Mouse (Mus musculus) liver, embryonic 14.5 days (tissue): ENCODE measurements around the gene Tpo. TPM values are rescaled to one million over a fixed set of nuclear protein-coding genes. Genes with fewer than 3 reads are reported as not detected.

Experiments
- ATAC-seq: fragments of 200-750 bp; cut with Nextera tagmentation; 2 replicates; pipeline ENCODE4 v1.8.0; 2017; ENCODE audit warnings: moderate number of reproducible peaks, mild to moderate bottlenecking, moderate library complexity; ENCODE audit not compliant: insufficient read depth
- DNase-seq, 3 experiments: peaks; one replicate each; pipeline ENCODE4 v3.0.0-alpha.2; 2012 to 2013; ENCODE audit warnings: low read depth in 3 of 3, low spot score in 3 of 3
- H3K27ac ChIP-seq: fragments of 300-500 bp; sonication (generic); 2 replicates; pipeline ENCODE4 v1.5.1; 2014; ENCODE audit warnings: moderate library complexity, mild to moderate bottlenecking, control low read depth, inconsistent platforms
- H3K27me3 ChIP-seq: fragments of 300-500 bp; sonication (generic); 2 replicates; pipeline ENCODE4 v1.6.1; 2014; ENCODE audit warnings: mild to moderate bottlenecking, low read length, moderate library complexity; ENCODE audit not compliant: control insufficient read depth, insufficient read depth
- H3K36me3 ChIP-seq: fragments of 300-500 bp; sonication (generic); replicated peaks from 2 replicates; pipeline ENCODE4 v1.6.1; 2014; ENCODE audit warnings: low read depth; ENCODE audit not compliant: control insufficient read depth, insufficient read depth
- H3K4me1 ChIP-seq, 2 experiments: fragments of 200-500 bp in 1 of 2; fragments of 300-500 bp in 1 of 2; sonication (generic) in 1 of 2; replicated peaks; 2 replicates each; pipeline ENCODE4 v1.6.1; 2012 to 2014; ENCODE audit warnings: antibody characterized with exemption in 1 of 2, inconsistent platforms in 1 of 2, low read length in 1 of 2; ENCODE audit not compliant: control insufficient read depth in 2 of 2, insufficient read depth in 2 of 2
- H3K4me2 ChIP-seq: fragments of 300-500 bp; sonication (generic); 2 replicates; pipeline ENCODE4 v1.6.1; 2014; ENCODE audit warnings: low read depth, mild to moderate bottlenecking, control low read depth, moderate library complexity
- H3K4me3 ChIP-seq, 2 experiments: fragments of 200-500 bp in 1 of 2; fragments of 300-500 bp in 1 of 2; sonication (generic) in 1 of 2; 2 replicates each; pipeline ENCODE4 v1.5.1; 2012 to 2014; ENCODE audit warnings: low read depth in 2 of 2, low read length in 2 of 2, mild to moderate bottlenecking in 2 of 2, control low read depth in 1 of 2, inconsistent platforms in 1 of 2, moderate library complexity in 1 of 2; ENCODE audit not compliant: insufficient read depth in 1 of 2
- H3K9ac ChIP-seq: fragments of 300-500 bp; sonication (generic); replicated peaks from 2 replicates; pipeline ENCODE4 v1.6.1; 2014; ENCODE audit warnings: mild to moderate bottlenecking, control low read depth, moderate library complexity
- H3K9me3 ChIP-seq: fragments of 300-500 bp; sonication (generic); 2 replicates; pipeline ENCODE4 v1.6.1; 2016; ENCODE audit warnings: low read length, mixed read lengths; ENCODE audit not compliant: control insufficient read depth
- CTCF ChIP-seq: IDR thresholded peaks from 2 replicates; pipeline ENCODE4 v1.5.1; 2016; ENCODE audit warnings: antibody characterized with exemption, low read depth, control low read depth
- EP300 ChIP-seq: IDR thresholded peaks from 2 replicates; pipeline ENCODE4 v1.6.1; 2016; ENCODE audit warnings: antibody characterized with exemption, low read depth
- WGBS: fragments of 180-500 bp; shearing (Covaris S2); extraction: QIAGEN DNeasy Blood & Tissue Kit; methylation state at CpG from one replicate; pipeline ENCODE4 v1.1.7; 2014; ENCODE audit not compliant: insufficient replicate concordance; 5-methylcytosine and 5-hydroxymethylcytosine counted together
- polyA plus RNA-seq, 2 experiments: library from polyadenylated mRNA; depleted of rRNA in 1 of 2; stranded (reverse) in 1 of 2; unstranded in 1 of 2; fragments of >200 nt; fragmentation: Nextera tagmentation in 1 of 2; extraction: Ambion mirVana in 1 of 2; gene quantifications; 2 replicates each; pipeline versions ENCODE4 v1.2.1 to v1.2.3; 2012 to 2014

Tpo gene
- polyA plus RNA-seq, 2 experiments: not detected

GRCm38 (mm10) chr12:30122347-30122746 is 10.1 kb downstream of the Tpo start:
- H3K27ac ChIP-seq: no peak overlapping the region
- H3K9me3 ChIP-seq: no peaks in the 10 kb centered on the region
- no peaks in the 10 kb centered on the region for H3K36me3 ChIP-seq
- no peak overlapping the region for H3K4me3 ChIP-seq
- 48% methylated on average over 7 of the region's 7 CpGs for WGBS
- no peak for ATAC-seq
- no peak for TF ChIP-seq CTCF
- no peak for TF ChIP-seq EP300
- H3K4me1 ChIP-seq: no peaks in the 10 kb centered on the region
- no peak overlapping the region for H3K4me2 ChIP-seq
- no peak for DNase-seq
- H3K9ac ChIP-seq: no peak overlapping the region
- no peaks in the 10 kb centered on the region for H3K27me3 ChIP-seq

- H3K9me3 ChIP-seq: no peaks in the 10 kb centered on the region
- no peak overlapping the region for H3K9ac ChIP-seq
- H3K36me3 ChIP-seq: no peaks in the 10 kb centered on the region
- no peak overlapping the region for H3K4me3 ChIP-seq
- ATAC-seq (no peak), DNase-seq (no peak)
- H3K4me1 ChIP-seq: no peaks in the 10 kb centered on the region
- 61% methylated on average over 2 of the region's 2 CpGs for WGBS
- H3K27ac ChIP-seq: no peak overlapping the region
- no peaks in the 10 kb centered on the region for H3K27me3 ChIP-seq
- TF ChIP-seq EP300 (no peak), CTCF (no peak)
- H3K4me2 ChIP-seq: no peak overlapping the region
Observed at GRCm38 (mm10) chr12:30112271-30112670, 20.2 kb downstream of the Tpo start.

- no peak for TF ChIP-seq CTCF
- no peak for TF ChIP-seq EP300
- Histone ChIP-seq H3K9me3 (no peaks in the 10 kb centered on the region), H3K4me3 (no peak overlapping the region), H3K9ac (no peak overlapping the region), H3K4me2 (no peak overlapping the region), H3K4me1 (no peaks in the 10 kb centered on the region), H3K27me3 (no peaks in the 10 kb centered on the region), H3K27ac (no peak overlapping the region), H3K36me3 (no peaks in the 10 kb centered on the region)
- ATAC-seq (no peak), DNase-seq (no peak)
- 55% methylated on average over 14 of the region's 14 CpGs for WGBS
Observed at GRCm38 (mm10) chr12:30109646-30110605, 22.5 kb downstream of the Tpo start.

- Histone ChIP-seq H3K4me2 (no peak overlapping the region), H3K27ac (no peak overlapping the region), H3K4me1 (no peaks in the 10 kb centered on the region), H3K9ac (no peak overlapping the region), H3K9me3 (no peaks in the 10 kb centered on the region), H3K27me3 (no peaks in the 10 kb centered on the region), H3K4me3 (no peak overlapping the region), H3K36me3 (no peaks in the 10 kb centered on the region)
- no peak for TF ChIP-seq EP300
- TF ChIP-seq CTCF: 0 out of 2 replicates have a peak, but pooled peaks have one; percentile 8
- DNase-seq: no peak
- no peak for ATAC-seq
- WGBS: 23% methylated on average over 29 of the region's 29 CpGs
Observed at GRCm38 (mm10) chr12:30102891-30103565, 29.4 kb downstream of the Tpo start.

GRCm38 (mm10) chr12:30092081-30092480 is 40.3 kb downstream of the Tpo start:
- WGBS: 71% methylated on average over 5 of the region's 5 CpGs

More at GRCm38 (mm10) chr12:30092081-30092480, 40.3 kb downstream of the Tpo start:
- no peak for DNase-seq
- no peak overlapping the region for H3K4me2 ChIP-seq
- H3K9ac ChIP-seq: no peak overlapping the region
- no peak overlapping the region for H3K4me3 ChIP-seq
- no peak for ATAC-seq
- TF ChIP-seq CTCF (no peak), EP300 (no peak)
- no peak overlapping the region for H3K27ac ChIP-seq
- no peaks in the 10 kb centered on the region for H3K9me3 ChIP-seq
- no peaks in the 10 kb centered on the region for H3K27me3 ChIP-seq
- H3K36me3 ChIP-seq: no peaks in the 10 kb centered on the region
- no peaks in the 10 kb centered on the region for H3K4me1 ChIP-seq
